30 mouse cellular contexts compared by ENCODE assay signal in the genomic region with DNA sequence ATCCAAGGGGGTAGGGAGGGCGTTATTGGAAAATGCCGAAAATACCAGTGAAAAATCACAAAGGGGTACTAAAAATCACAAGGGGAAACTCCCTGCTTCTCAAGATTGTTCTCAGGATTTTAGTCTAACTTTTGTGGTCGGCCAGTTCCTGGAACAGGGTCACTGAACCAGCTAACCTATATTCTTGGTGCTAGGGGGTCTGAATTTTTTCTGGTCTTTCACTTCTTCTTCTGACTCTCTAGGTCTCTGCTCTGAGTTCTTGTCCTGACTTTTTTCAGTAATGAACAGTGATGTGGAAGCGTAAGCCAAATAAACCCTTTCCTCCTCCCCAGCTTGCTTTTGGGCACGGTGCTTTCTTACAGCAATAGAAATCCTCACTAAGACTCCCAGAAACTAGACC.
"Had no signal": no experiment of that assay in that cellular context is flagged by ENCODE, and none has a peak within 500 bp of the region (broad histone marks: within the 10 kb centered on the region; RNA-seq: fewer than 3 reads in every experiment).

No protein-coding gene starts in this region.

- ATAC-seq: liver, embryonic 12.5 days; lung, postnatal 0 days; midbrain, embryonic 13.5 days; midbrain, embryonic 15.5 days; midbrain, embryonic 16.5 days had no signal

- H3K9ac ChIP-seq: limb, embryonic 12.5 days; limb, embryonic 13.5 days; limb, embryonic 15.5 days; liver, embryonic 12.5 days; liver, embryonic 14.5 days; liver, embryonic 15.5 days; lung, embryonic 14.5 days; lung, embryonic 15.5 days; midbrain, embryonic 12.5 days; midbrain, embryonic 13.5 days; midbrain, embryonic 15.5 days; neural tube, embryonic 12.5 days had no signal

- H3K27ac ChIP-seq: limb, embryonic 10.5 days; limb, embryonic 12.5 days; limb, embryonic 13.5 days; limb, embryonic 15.5 days; liver, embryonic 12.5 days; liver, embryonic 14.5 days; liver, embryonic 15.5 days; lung, embryonic 15.5 days; macrophage; midbrain, embryonic 10.5 days; midbrain, embryonic 12.5 days; midbrain, embryonic 13.5 days; midbrain, embryonic 15.5 days; neural tube, embryonic 12.5 days had no signal

- H3K9me3 ChIP-seq: limb, embryonic 10.5 days; limb, embryonic 15.5 days; liver, embryonic 15.5 days; lung, embryonic 15.5 days; midbrain, embryonic 12.5 days; midbrain, embryonic 13.5 days; midbrain, embryonic 15.5 days had no signal

- H3K4me3 ChIP-seq: limb, embryonic 10.5 days; limb, embryonic 12.5 days; limb, embryonic 13.5 days; limb, embryonic 15.5 days; liver, embryonic 12.5 days; liver, embryonic 15.5 days; lung, embryonic 15.5 days; megakaryocyte, embryonic 14.5 days; midbrain, embryonic 10.5 days; midbrain, embryonic 12.5 days; midbrain, embryonic 13.5 days; midbrain, embryonic 15.5 days; myocyte; neural tube, embryonic 12.5 days had no signal

- DNase-seq: left cerebral cortex, postnatal 4 days; liver; lung, adult 18-20 months; lung, adult 2 months; lung, embryonic 14.5 days; lung, postnatal 10 days; lung, postnatal 14 days; lung, postnatal 36 days; lung, postnatal 4 days; midbrain, embryonic 14.5 days had no signal

- H3K4me1 ChIP-seq: limb, embryonic 15.5 days; lung, embryonic 15.5 days; megakaryocyte, embryonic 14.5 days; midbrain, embryonic 10.5 days; midbrain, embryonic 12.5 days; midbrain, embryonic 13.5 days; midbrain, embryonic 15.5 days; neural tube, embryonic 12.5 days had no signal

- H3K4me2 ChIP-seq: limb, embryonic 12.5 days; limb, embryonic 13.5 days; limb, embryonic 15.5 days; liver, embryonic 11.5 days; liver, embryonic 12.5 days; liver, embryonic 15.5 days; lung, embryonic 14.5 days; lung, embryonic 15.5 days; midbrain, embryonic 11.5 days; midbrain, embryonic 12.5 days; midbrain, embryonic 13.5 days; midbrain, embryonic 15.5 days; neural tube, embryonic 12.5 days had no signal

- H3K36me3 ChIP-seq: limb, embryonic 10.5 days; limb, embryonic 12.5 days; limb, embryonic 13.5 days; limb, embryonic 15.5 days; liver, embryonic 12.5 days; liver, embryonic 15.5 days; lung, embryonic 15.5 days; midbrain, embryonic 10.5 days; midbrain, embryonic 12.5 days; midbrain, embryonic 13.5 days; midbrain, embryonic 15.5 days; neural tube, embryonic 12.5 days had no signal

- H3K27me3 ChIP-seq: limb, embryonic 12.5 days; limb, embryonic 13.5 days; limb, embryonic 15.5 days; liver, embryonic 12.5 days; liver, embryonic 15.5 days; lung, embryonic 15.5 days; megakaryocyte, embryonic 14.5 days; midbrain, embryonic 12.5 days; midbrain, embryonic 13.5 days; midbrain, embryonic 15.5 days; neural tube, embryonic 12.5 days had no signal
